7 mouse cellular contexts compared by ENCODE assay signal in the genomic region with DNA sequence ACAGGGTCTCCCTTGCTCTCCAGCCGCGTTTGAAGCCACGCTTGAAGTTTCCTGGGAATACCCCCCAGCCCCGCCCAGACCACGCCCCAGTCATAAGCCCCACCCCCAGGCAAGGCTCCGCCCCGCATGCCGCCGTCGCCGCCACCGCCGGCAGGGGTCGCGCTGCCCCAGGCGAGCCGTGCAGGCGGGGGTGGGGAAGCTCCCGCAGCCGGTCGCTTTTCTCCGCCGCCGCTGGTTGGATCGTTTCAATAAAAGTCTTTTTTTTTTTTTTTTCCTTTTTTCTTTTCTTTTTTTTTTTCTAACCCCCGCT. TPM values are rescaled to one million over a fixed set of nuclear protein-coding genes. Genes with fewer than 3 reads are reported as not detected.
A peak's percentile ranks its signal among the peaks of the same experiment; 100 is the strongest.
DNase-seq lines count a peak whose midpoint lies in the region; ATAC-seq lines count a peak whose summit lies in the region.

No protein-coding gene starts in this region.

- DNase-seq in adrenal gland, adult 2 months: peak; percentile 92
- peak; percentile 78 for DNase-seq in embryo, embryonic 10 days (ENCODE audit: low spot score)
- DNase-seq in gastrocnemius, postnatal 10 days: peak; percentile 91
- DNase-seq in induced T-regulatory cell, adult 2 months (ENCODE audit: low read depth): peak; percentile 93
- peak; percentile 96 for DNase-seq in limb, embryonic 11.5 days (ENCODE audit: low spot score)
- DNase-seq in spleen, adult 12 weeks (ENCODE audit: low spot score): peak; percentile 79

- H3K9me3 ChIP-seq in limb, embryonic 11.5 days (ENCODE audit: control insufficient read depth, low read length): no peaks in the 10 kb centered on the region
- H3K9me3 ChIP-seq in midbrain, embryonic 13.5 days: no peaks in the 10 kb centered on the region

- 0% methylated on average over 26 of the region's 26 CpGs for WGBS in limb, embryonic 11.5 days
- 1% methylated on average over 26 of the region's 26 CpGs for WGBS in midbrain, embryonic 13.5 days

- H3K9ac ChIP-seq in limb, embryonic 11.5 days (ENCODE audit: low read length): peak overlapping the region; percentile 97
- peak overlapping the region; percentile 99 for H3K9ac ChIP-seq in midbrain, embryonic 13.5 days (replicated peaks)

- peak; percentile 95 for ATAC-seq in limb, embryonic 11.5 days (ENCODE audit: insufficient number of reproducible peaks, low FRiP score, low TSS enrichment, low read depth)
- peak; percentile 89 for ATAC-seq in midbrain, embryonic 13.5 days

- peak overlapping the region; percentile 76 for H3K4me2 ChIP-seq in limb, embryonic 11.5 days (ENCODE audit: low read depth, severe bottlenecking)
- H3K4me2 ChIP-seq in midbrain, embryonic 13.5 days (replicated peaks): peak overlapping the region; percentile 75

- no peaks in the 10 kb centered on the region for H3K27me3 ChIP-seq in limb, embryonic 11.5 days (ENCODE audit: control insufficient read depth, insufficient read depth, low read length)
- H3K27me3 ChIP-seq in midbrain, embryonic 13.5 days: no peaks in the 10 kb centered on the region

- peak overlapping the region; percentile 97 for H3K27ac ChIP-seq in limb, embryonic 11.5 days (replicated peaks; ENCODE audit: low read depth, low read length)
- H3K27ac ChIP-seq in midbrain, embryonic 13.5 days: peak overlapping the region; percentile 100

- no peaks in the 10 kb centered on the region for H3K36me3 ChIP-seq in limb, embryonic 11.5 days (ENCODE audit: control insufficient read depth, insufficient read depth, low read length)
- H3K36me3 ChIP-seq in midbrain, embryonic 13.5 days: no peaks in the 10 kb centered on the region

- H3K4me1 ChIP-seq in limb, embryonic 11.5 days (ENCODE audit: control insufficient read depth, insufficient read depth, low read length): 0 out of 2 replicates have a peak, but pooled peaks cover 3% of the 10 kb centered on the region
- H3K4me1 ChIP-seq in midbrain, embryonic 13.5 days (replicated peaks): peaks cover 25% of the 10 kb centered on the region

- peak overlapping the region; percentile 96 for H3K4me3 ChIP-seq in limb, embryonic 11.5 days (ENCODE audit: low read depth, low read length)
- peak overlapping the region; percentile 97 for H3K4me3 ChIP-seq in midbrain, embryonic 13.5 days (replicated peaks)

RNA-seq across cellular contexts. Expression of a gene that starts 0.2 kb away (rescaled TPM):
- 10 to 100 TPM; 26.5 to 30.0 TPM for total RNA-seq in adrenal gland, adult 2 months (2021)
- 8.7 and 9.3 TPM in 2 replicates for polyA plus RNA-seq in adrenal gland, adult 2 months (2012; rRNA removed)
- total RNA-seq in gastrocnemius, postnatal 10 days (2021): 10 to 100 TPM; 18.6 to 22.6 TPM
- 19.2 and 24.7 TPM in 2 replicates for polyA plus RNA-seq in limb, embryonic 11.5 days (2014; fragmentation: Nextera tagmentation; extraction: Ambion mirVana)
- polyA plus RNA-seq in midbrain, embryonic 13.5 days (2015; fragmentation: Nextera tagmentation; extraction: Ambion mirVana): 40.7 and 46.3 TPM in 2 replicates

Comparison
In these comparisons a context has a peak if more than half of its experiments do, and no peak if none do; other contexts are left out.
1. Peak in every context shown above with its lines: DNase-seq, ATAC-seq, H3K4me3 ChIP-seq and H3K27ac ChIP-seq.